Mouse (Mus musculus) G1E (cell line): ENCODE measurements around the gene Celf1.

Source experiments
- CTCF ChIP-seq: IDR thresholded peaks from 2 replicates; pipeline ENCODE4 v1.5.1; 2012; ENCODE audit warnings: low read depth, low read length, inconsistent platforms, mixed read lengths
- GATA1 ChIP-seq: IDR thresholded peaks from 2 replicates; pipeline ENCODE4 v1.6.1; 2012; ENCODE audit warnings: borderline replicate concordance, low read length, inconsistent platforms, mixed read lengths
- GATA2 ChIP-seq: IDR thresholded peaks from 2 replicates; pipeline ENCODE4 v1.6.1; 2012; ENCODE audit warnings: low read depth, low read length, inconsistent platforms, borderline replicate concordance
- POLR2AphosphoS5 ChIP-seq: IDR thresholded peaks from 2 replicates; pipeline ENCODE4 v1.6.1; 2012; ENCODE audit warnings: low read depth, low read length, inconsistent platforms; ENCODE audit not compliant: insufficient replicate concordance
- TAL1 ChIP-seq: conservative IDR thresholded peaks from 2 replicates; pipeline ENCODE4 v1.6.1; 2012; ENCODE audit warnings: low read depth, low read length, inconsistent platforms, mixed read lengths

DNA sequence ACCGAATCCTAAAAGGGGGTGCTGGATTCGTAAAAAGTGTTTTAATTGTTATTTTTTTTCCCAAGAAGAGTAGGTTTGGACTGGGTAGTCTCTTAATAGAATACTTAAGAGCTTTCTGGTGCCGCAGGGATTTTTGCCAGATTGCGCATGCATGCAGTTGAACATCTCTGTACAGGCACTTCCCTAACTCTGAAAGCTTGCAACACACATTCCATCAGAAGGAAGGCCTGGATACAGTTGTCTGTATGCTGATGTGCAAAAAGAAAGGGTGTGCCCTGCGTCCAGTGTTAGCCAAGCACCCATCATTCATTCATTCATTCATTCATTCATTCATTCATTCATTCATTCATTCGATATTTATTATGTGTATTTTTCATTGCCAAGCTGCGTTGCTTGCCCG is 432 bp upstream of the Celf1 start:
- TF ChIP-seq CTCF = no peak
- TF ChIP-seq GATA1 = no peak
- TF ChIP-seq TAL1 = no peak
- no peak for TF ChIP-seq POLR2AphosphoS5
- no peak for TF ChIP-seq GATA2
